Comparison of ENCODE assay signal across 9 mouse cellular contexts in genomic region chr5:35447656-35448443, GRCm38 (mm10). TPM values are rescaled to one million over a fixed set of nuclear protein-coding genes. Genes with fewer than 3 reads are reported as not detected.
DNase-seq lines count a peak whose midpoint lies in the region; ATAC-seq lines count a peak whose summit lies in the region.
"Had no signal": no experiment of that assay in that cellular context is flagged by ENCODE, and none has a peak within 500 bp of the region (broad histone marks: within the 10 kb centered on the region; RNA-seq: fewer than 3 reads in every experiment).

No protein-coding gene starts in this region.

- H3K9ac ChIP-seq in stomach, embryonic 15.5 days, result no peak overlapping the region

- DNase-seq in gastrocnemius, postnatal 10 days, result peak; percentile 40
- DNase-seq in gastrocnemius, adult 18-20 months (ENCODE audit: low spot score), result no peak
- DNase-seq in brain, embryonic 18.5 days (ENCODE audit: low read depth, low spot score), result peak; percentile 64
- peak; percentile 67 to 76 for DNase-seq in frontal cortex, postnatal 10 days (ENCODE audit: low spot score in 2 of 2)
- peak; percentile 61 for DNase-seq in layer of hippocampus, adult 11-12 months (ENCODE audit: low spot score)
- DNase-seq in mesoderm, embryonic 11.5 days (ENCODE audit: low read depth, low spot score), result peak; percentile 79
- DNase-seq in spleen, postnatal 14 days (ENCODE audit: low spot score in 2 of 2), result no peak

- H3K4me1 ChIP-seq in stomach, embryonic 15.5 days, result 0 out of 2 replicates have a peak, but pooled peaks cover 2% of the 10 kb centered on the region

- peak overlapping the region; percentile 23 for H3K4me3 ChIP-seq in stomach, embryonic 15.5 days (replicated peaks)

- no peaks in the 10 kb centered on the region for H3K27me3 ChIP-seq in stomach, embryonic 15.5 days (replicated peaks)

- peak overlapping the region; percentile 54 for H3K4me2 ChIP-seq in stomach, embryonic 15.5 days

- no peak overlapping the region for H3K27ac ChIP-seq in stomach, embryonic 15.5 days

- no peaks in the 10 kb centered on the region for H3K9me3 ChIP-seq in stomach, embryonic 15.5 days
- H3K9me3 ChIP-seq: G1E had no signal

- peak; percentile 50; the same call in 1 of the 2 replicates for ATAC-seq in stomach, embryonic 15.5 days (ENCODE audit: insufficient read depth, low FRiP score, low read depth)

- 18% methylated on average over 27 of the region's 27 CpGs for WGBS in stomach, embryonic 15.5 days

- no peaks in the 10 kb centered on the region for H3K36me3 ChIP-seq in stomach, embryonic 15.5 days
- H3K36me3 ChIP-seq: G1E had no signal

RNA-seq across cellular contexts. Expression of gene Hmx1, which starts 58.9 kb away (rescaled TPM):
- total RNA-seq in gastrocnemius, postnatal 10 days (2021), result not detected
- total RNA-seq in gastrocnemius, adult 18-20 months (2021), result not detected
- polyA plus RNA-seq in stomach, embryonic 15.5 days (2015; fragmentation: Nextera tagmentation; extraction: Ambion mirVana), result 0.36 TPM in 1 of 2 replicates, not detected in the other
- total RNA-seq: G1E had no signal
- polyA plus RNA-seq: G1E had no signal

Comparison
In these comparisons a context has a peak if more than half of its experiments do, and no peak if none do; other contexts are left out.
1. DNase-seq: peak in gastrocnemius, postnatal 10 days (single experiment), brain, embryonic 18.5 days (single experiment), frontal cortex, postnatal 10 days (2 of 2), layer of hippocampus, adult 11-12 months (single experiment) and mesoderm, embryonic 11.5 days (single experiment); none in gastrocnemius, adult 18-20 months (single experiment) and spleen, postnatal 14 days (0 of 2).